Mouse (Mus musculus): ENCODE measurements around the gene Gm48551. TPM values are rescaled to one million over a fixed set of nuclear protein-coding genes. Genes with fewer than 3 reads are reported as not detected.
A peak's percentile ranks its signal among the peaks of the same experiment; 100 is the strongest.

The Gm48551 gene
- polyA plus RNA-seq, 1 experiment from 2014 or later = 2.6 TPM

DNA sequence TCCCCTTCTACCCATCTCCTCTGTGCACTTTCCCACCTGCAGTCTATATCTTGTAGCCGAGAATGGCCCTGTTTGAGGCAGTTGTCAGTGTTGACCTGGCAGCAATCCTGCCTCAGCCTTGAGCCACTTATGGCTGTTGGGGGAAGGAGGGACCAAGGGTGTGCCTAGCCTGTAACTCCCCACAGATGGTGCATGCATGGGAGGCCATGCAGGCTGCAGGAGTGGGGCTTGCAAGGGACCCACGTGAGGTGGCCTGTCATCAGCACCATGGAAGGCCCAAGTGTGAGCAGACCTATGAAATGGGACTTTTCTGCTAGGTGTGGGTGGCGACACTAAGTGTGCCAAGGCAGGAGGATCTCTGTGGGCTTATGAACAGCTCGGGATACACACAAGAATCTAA is 19.2 kb upstream of the Gm48551 start:
- 0 out of 2 replicates have a peak, but pooled peaks have one; percentile 8 for ATAC-seq (replicated peaks; ENCODE audit: extremely low read depth, insufficient read depth, low FRiP score)
- Histone ChIP-seq H3K4me3 (ENCODE audit: low read length) (no peak overlapping the region), H3K27ac (ENCODE audit: low read length) (no peak overlapping the region)

DNA sequence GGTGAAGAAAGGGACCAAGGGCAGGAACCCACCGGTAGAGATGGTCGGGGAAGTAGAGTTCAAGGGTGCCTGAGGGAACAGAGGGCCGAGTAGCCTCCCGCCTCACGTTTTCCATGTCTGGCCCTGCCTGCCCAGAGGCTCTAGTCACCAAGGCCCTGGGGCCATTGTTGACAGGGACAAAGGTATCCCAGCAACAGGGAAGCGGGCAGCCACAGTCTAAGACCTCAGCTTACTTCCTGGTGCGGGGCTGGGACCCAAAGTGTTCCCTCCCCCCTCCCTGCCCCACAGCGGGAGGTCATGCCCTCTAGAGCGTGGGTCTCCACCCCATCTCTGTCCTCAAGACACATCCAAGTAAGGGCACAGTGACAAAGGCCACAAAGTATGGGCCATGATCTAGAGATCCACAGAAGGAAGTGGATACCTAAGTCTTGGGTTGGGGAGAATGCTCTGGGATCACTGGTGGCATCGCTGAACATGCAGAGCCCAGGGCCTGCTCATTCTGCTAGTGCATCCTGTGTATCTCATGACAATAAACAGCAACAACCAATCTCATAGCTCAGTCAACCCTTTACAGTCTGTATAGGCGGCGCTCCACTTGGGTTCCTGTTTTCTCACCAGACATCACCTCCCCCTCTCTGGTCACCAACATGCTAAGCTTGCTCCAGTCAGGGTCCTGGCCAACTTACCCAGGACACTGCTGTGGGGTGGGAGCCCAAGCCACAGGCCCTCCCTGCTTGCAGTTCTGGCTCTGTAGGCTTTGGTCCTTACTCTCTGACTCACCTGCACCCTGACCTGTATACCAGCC is 18.4 kb upstream of the Gm48551 start, which contains the start of gene 4930404N11Rik:
Gene 4930404N11Rik (minus strand): TSS at position 145 of the 805 bp plus-strand sequence.
- H3K36me3 ChIP-seq (ENCODE audit: control insufficient read depth, insufficient read depth) = peaks cover 46% of the 10 kb centered on the region
- H3K4me2 ChIP-seq (ENCODE audit: low read depth, low read length) = peak within 1 kb of the TSS; percentile 68
- ATAC-seq (replicated peaks; ENCODE audit: extremely low read depth, insufficient read depth, low FRiP score) = no peak
- H3K4me3 ChIP-seq (ENCODE audit: low read length) = peak within 1 kb of the TSS; percentile 46
- no peak within 1 kb of the TSS for H3K27ac ChIP-seq (ENCODE audit: low read length)
- peaks cover 37% of the 10 kb centered on the region for H3K4me1 ChIP-seq (ENCODE audit: control insufficient read depth, insufficient read depth, low read length)
- no peaks in the 10 kb centered on the region for H3K9me3 ChIP-seq (replicated peaks; ENCODE audit: control insufficient read depth, low read length)
- H3K9ac ChIP-seq (ENCODE audit: low read length) = peak within 1 kb of the TSS; percentile 70
- WGBS = 33% methylated on average over 12 of the region's 12 CpGs
- no peaks in the 10 kb centered on the region for H3K27me3 ChIP-seq (ENCODE audit: control insufficient read depth, insufficient read depth, low read length)

More for the DNA sequence above, 19.2 kb upstream of the Gm48551 start:
- Histone ChIP-seq H3K27me3 (ENCODE audit: control insufficient read depth, insufficient read depth, low read length) (no peaks in the 10 kb centered on the region), H3K4me2 (ENCODE audit: low read depth, low read length) (peak overlapping the region; percentile 68; the same call in 1 of the 2 replicates), H3K36me3 (ENCODE audit: control insufficient read depth, insufficient read depth) (peaks cover 41% of the 10 kb centered on the region), H3K4me1 (ENCODE audit: control insufficient read depth, insufficient read depth, low read length) (peaks cover 37% of the 10 kb centered on the region), H3K9ac (ENCODE audit: low read length) (peak overlapping the region; percentile 70; the same call in 1 of the 2 replicates), H3K9me3 (replicated peaks; ENCODE audit: control insufficient read depth, low read length) (no peaks in the 10 kb centered on the region)
- WGBS = 38% methylated on average over 4 of the region's 4 CpGs

DNA sequence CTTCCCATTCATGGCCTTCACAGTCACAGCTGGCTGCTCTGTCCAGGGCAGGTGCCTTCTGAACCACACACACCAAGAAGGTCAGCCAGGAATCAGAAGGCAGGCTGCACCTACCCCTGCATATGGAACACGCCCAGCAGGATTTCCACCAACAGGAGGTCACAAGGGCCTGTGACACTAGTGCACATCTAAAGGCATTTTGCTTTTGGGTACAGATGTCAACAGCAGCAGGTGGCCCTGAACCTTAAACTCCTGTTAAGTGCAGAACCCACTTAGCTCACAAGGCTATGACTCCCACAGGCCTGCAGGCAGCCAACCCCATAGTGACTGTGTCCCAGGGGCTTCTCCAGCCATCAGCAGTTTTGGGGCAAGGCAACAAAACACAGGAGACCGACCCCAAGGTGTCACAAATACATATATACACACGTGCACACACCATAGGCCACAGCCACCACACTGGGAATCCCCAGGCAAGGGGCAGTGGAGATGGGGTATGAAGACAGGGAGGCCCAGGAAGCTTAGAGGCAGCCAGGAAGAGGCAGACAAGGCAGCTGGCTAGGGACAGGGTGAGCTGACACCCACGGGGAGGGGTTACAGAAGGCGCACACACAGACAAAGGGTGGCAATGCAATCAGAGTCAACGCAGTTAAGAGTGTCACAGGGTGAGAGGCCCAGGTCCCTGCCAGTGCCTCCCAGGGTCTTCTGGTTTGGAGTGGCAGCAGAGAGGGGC is 17.6 kb upstream of the Gm48551 start:
- Histone ChIP-seq H3K36me3 (ENCODE audit: control insufficient read depth, insufficient read depth) (peaks cover 45% of the 10 kb centered on the region), H3K27ac (ENCODE audit: low read length) (no peak overlapping the region), H3K9ac (ENCODE audit: low read length) (no peak overlapping the region), H3K4me3 (ENCODE audit: low read length) (no peak overlapping the region), H3K4me1 (ENCODE audit: control insufficient read depth, insufficient read depth, low read length) (peaks cover 37% of the 10 kb centered on the region), H3K4me2 (ENCODE audit: low read depth, low read length) (no peak overlapping the region), H3K27me3 (ENCODE audit: control insufficient read depth, insufficient read depth, low read length) (no peaks in the 10 kb centered on the region), H3K9me3 (replicated peaks; ENCODE audit: control insufficient read depth, low read length) (no peaks in the 10 kb centered on the region)
- WGBS = 59% methylated on average over 6 of the region's 6 CpGs
- ATAC-seq (replicated peaks; ENCODE audit: extremely low read depth, insufficient read depth, low FRiP score) = no peak

DNA sequence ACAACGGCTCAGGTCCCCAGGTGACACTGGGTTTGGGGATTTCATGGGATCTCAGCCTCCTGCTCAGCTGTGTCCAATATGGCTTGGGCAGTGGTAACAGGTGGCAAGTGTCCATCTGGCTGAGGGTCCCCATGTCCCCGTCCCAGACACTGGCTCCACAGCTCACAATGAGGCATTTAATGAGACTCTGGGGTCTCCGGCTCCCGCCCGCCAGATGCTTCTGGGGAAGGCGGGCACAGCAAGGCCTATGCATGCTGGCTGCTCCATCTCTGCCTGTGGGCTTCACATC is 17.1 kb upstream of the Gm48551 start:
- no peak for ATAC-seq (replicated peaks; ENCODE audit: extremely low read depth, insufficient read depth, low FRiP score)
- no peak overlapping the region for H3K4me2 ChIP-seq (ENCODE audit: low read depth, low read length)

DNA sequence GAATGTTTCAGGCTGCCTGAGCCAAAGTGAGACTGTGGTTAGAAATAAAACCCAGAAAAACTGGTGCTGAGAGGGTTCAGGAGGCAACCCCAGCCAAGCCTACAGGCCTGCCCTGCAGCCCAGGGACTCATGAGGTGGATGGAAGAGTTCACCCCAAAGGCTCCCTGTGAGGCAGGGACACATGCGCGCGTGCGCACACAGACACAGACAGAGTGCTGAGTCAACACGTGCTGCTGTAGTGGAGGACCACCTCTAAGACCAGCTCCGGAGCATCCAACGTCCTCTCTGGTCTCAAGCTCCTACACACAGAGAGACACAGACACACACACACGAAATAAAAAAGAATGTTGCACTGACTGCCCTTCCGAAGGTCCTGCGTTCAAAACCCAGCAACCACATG is 8.9 kb upstream of the Gm48551 start:
- Histone ChIP-seq H3K36me3 (ENCODE audit: control insufficient read depth, insufficient read depth) (peaks cover 13% of the 10 kb centered on the region), H3K9me3 (replicated peaks; ENCODE audit: control insufficient read depth, low read length) (no peaks in the 10 kb centered on the region), H3K27me3 (ENCODE audit: control insufficient read depth, insufficient read depth, low read length) (no peaks in the 10 kb centered on the region), H3K4me2 (ENCODE audit: low read depth, low read length) (no peak overlapping the region), H3K9ac (ENCODE audit: low read length) (no peak overlapping the region), H3K4me1 (ENCODE audit: control insufficient read depth, insufficient read depth, low read length) (peaks cover 18% of the 10 kb centered on the region), H3K4me3 (ENCODE audit: low read length) (no peak overlapping the region), H3K27ac (ENCODE audit: low read length) (no peak overlapping the region)
- ATAC-seq (replicated peaks; ENCODE audit: extremely low read depth, insufficient read depth, low FRiP score) = no peak
- WGBS = 91% methylated on average over 10 of the region's 10 CpGs

More for the DNA sequence above, 17.1 kb upstream of the Gm48551 start:
- Histone ChIP-seq H3K27me3 (ENCODE audit: control insufficient read depth, insufficient read depth, low read length) (no peaks in the 10 kb centered on the region), H3K9ac (ENCODE audit: low read length) (no peak overlapping the region), H3K36me3 (ENCODE audit: control insufficient read depth, insufficient read depth) (peaks cover 43% of the 10 kb centered on the region), H3K4me3 (ENCODE audit: low read length) (no peak overlapping the region), H3K9me3 (replicated peaks; ENCODE audit: control insufficient read depth, low read length) (no peaks in the 10 kb centered on the region), H3K27ac (ENCODE audit: low read length) (no peak overlapping the region), H3K4me1 (ENCODE audit: control insufficient read depth, insufficient read depth, low read length) (peaks cover 34% of the 10 kb centered on the region)
- WGBS = 88% methylated on average over 6 of the region's 6 CpGs

DNA sequence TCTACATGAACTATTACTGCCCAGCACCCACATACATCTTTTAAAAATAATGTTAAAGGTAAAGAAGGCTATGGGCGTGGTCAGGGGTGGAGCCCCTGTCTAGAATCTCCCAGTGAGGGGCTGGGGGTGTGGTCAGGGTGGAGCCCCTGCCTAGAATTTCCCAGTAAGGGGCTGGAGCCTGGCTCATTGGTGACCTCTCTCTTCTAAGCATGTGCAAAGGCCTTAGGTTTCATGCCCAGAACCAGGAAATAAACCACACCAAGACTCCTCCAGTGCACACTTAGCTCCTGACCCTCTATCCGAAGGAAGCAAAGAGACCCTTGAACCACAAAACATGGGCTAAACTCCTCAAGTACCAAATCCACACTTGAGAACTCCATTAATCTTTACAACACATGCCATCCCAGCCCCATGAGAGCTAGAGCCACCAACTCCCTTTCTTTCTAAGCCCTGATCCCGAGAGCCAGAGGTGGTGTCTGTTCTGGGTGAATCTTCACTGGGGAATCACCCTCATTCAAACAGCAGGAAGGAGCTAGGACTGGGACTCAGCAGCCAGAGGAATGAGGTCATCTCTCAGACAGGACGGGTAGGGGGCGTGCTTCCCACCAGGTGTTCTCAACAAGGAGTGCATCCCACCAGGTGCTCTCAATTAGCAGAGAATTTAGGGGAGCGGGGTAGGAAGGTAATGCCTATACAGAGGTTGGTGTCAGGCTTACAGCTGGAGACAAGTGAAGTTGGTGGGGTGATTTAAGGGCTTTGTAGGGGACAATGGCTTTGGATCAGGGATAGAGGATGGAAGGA is 7.5 kb upstream of the Gm48551 start:
- Histone ChIP-seq H3K4me2 (ENCODE audit: low read depth, low read length) (peak overlapping the region; percentile 82), H3K4me1 (ENCODE audit: control insufficient read depth, insufficient read depth, low read length) (peaks cover 18% of the 10 kb centered on the region), H3K9ac (ENCODE audit: low read length) (peak overlapping the region; percentile 95), H3K9me3 (replicated peaks; ENCODE audit: control insufficient read depth, low read length) (no peaks in the 10 kb centered on the region), H3K27ac (ENCODE audit: low read length) (peak overlapping the region; percentile 36), H3K4me3 (ENCODE audit: low read length) (peak overlapping the region; percentile 86), H3K27me3 (ENCODE audit: control insufficient read depth, insufficient read depth, low read length) (no peaks in the 10 kb centered on the region), H3K36me3 (ENCODE audit: control insufficient read depth, insufficient read depth) (peaks cover 7% of the 10 kb centered on the region)
- WGBS = 35% methylated on average over 6 of the region's 6 CpGs
- no peak for ATAC-seq (replicated peaks; ENCODE audit: extremely low read depth, insufficient read depth, low FRiP score)

DNA sequence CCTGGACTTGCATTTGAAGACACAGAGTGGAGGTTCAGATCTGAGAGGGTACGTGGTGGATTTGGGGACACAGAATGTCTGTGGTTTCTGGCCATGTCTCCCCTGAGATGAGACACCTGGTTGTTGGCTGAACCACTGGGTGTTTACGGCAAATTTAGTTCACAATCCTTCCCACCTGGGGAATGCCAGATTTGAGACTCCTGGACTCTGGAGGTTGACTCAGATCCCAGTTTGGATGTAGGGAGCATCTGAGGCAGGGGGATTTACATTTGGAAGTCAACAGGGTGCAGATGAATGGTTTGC is 7.0 kb upstream of the Gm48551 start:
- WGBS = 45% methylated on average over 2 of the region's 2 CpGs

DNA sequence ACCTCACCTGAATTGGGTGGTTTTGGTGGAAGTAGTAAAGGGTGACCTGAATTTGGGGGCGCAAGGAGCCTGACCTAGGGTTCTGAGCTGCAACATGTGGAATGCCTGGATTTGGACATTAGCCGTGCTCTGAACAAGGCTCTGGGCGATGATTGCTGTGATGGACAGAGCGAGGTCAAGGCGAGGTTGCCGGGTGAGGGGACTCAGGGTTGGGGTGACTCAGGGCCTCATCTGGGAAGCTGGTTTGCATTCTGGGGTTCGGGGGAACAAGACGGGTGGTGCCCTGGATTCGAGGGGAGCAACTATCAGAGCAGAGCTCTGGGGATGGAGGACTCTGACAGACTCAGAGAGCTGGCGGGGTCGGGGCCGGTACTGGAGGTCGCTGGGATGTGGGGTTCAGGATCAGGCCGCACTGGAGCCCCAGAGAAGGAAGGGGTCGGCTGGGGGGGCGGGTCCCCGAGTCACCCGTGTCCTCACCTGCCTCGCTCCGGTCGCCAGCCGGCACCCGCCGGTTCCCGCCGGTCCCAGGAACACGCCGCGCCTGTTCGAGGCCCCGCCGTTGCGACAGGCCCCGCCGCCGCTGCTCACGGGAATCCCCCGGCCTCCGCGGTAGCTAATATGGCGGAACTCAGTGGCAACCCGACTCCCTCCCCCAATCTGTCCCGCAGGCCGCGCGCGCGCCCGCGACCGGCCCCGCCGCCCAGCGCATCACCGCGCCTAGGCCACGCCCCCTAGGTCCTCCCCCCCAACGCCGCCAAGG is 6.3 kb upstream of the Gm48551 start, which contains the start of gene Fzr1:
Gene Fzr1 (minus strand): TSS at position 724 of the 760 bp plus-strand sequence.
- no peak; the same call in 1 of the 2 replicates for ATAC-seq (replicated peaks; ENCODE audit: extremely low read depth, insufficient read depth, low FRiP score)
- H3K9me3 ChIP-seq (replicated peaks; ENCODE audit: control insufficient read depth, low read length) = no peaks in the 10 kb centered on the region
- H3K4me1 ChIP-seq (ENCODE audit: control insufficient read depth, insufficient read depth, low read length) = peaks cover 26% of the 10 kb centered on the region
- peak within 1 kb of the TSS; percentile 86 for H3K4me3 ChIP-seq (ENCODE audit: low read length)
- H3K27ac ChIP-seq (ENCODE audit: low read length) = peak within 1 kb of the TSS; percentile 78
- peak within 1 kb of the TSS; percentile 95 for H3K9ac ChIP-seq (ENCODE audit: low read length)
- H3K36me3 ChIP-seq (ENCODE audit: control insufficient read depth, insufficient read depth) = peaks cover 7% of the 10 kb centered on the region
- no peaks in the 10 kb centered on the region for H3K27me3 ChIP-seq (ENCODE audit: control insufficient read depth, insufficient read depth, low read length)
- peak within 1 kb of the TSS; percentile 82 for H3K4me2 ChIP-seq (ENCODE audit: low read depth, low read length)
- WGBS = under 1% methylated on average over 55 of the region's 59 CpGs

More for the DNA sequence above, 7.0 kb upstream of the Gm48551 start:
- Histone ChIP-seq H3K4me2 (ENCODE audit: low read depth, low read length) (peak overlapping the region; percentile 82), H3K4me1 (ENCODE audit: control insufficient read depth, insufficient read depth, low read length) (peaks cover 23% of the 10 kb centered on the region), H3K9ac (ENCODE audit: low read length) (peak overlapping the region; percentile 95), H3K9me3 (replicated peaks; ENCODE audit: control insufficient read depth, low read length) (no peaks in the 10 kb centered on the region), H3K27ac (ENCODE audit: low read length) (peak overlapping the region; percentile 17), H3K36me3 (ENCODE audit: control insufficient read depth, insufficient read depth) (peaks cover 7% of the 10 kb centered on the region), H3K4me3 (ENCODE audit: low read length) (peak overlapping the region; percentile 86), H3K27me3 (ENCODE audit: control insufficient read depth, insufficient read depth, low read length) (no peaks in the 10 kb centered on the region)
- ATAC-seq (replicated peaks; ENCODE audit: extremely low read depth, insufficient read depth, low FRiP score) = no peak
